Mouse (Mus musculus) kidney, adult 2 months (tissue): ENCODE measurements at regions not wholly inside any gene's neighbourhood (a gene's known extent, or its start where the extent isn't known, plus 50 kb on each side); places are given as distances from the start of the nearest gene placed in this dataset.

Experiments used
- CTCF ChIP-seq: fragments of 200-500 bp; conservative IDR thresholded peaks from 2 replicates; pipeline ENCODE4 v1.5.1; 2011; ENCODE audit warnings: low read depth, mild to moderate bottlenecking, control low read depth, low read length, moderate library complexity, mixed read lengths; ENCODE audit not compliant: insufficient read depth, insufficient read length
- POLR2A ChIP-seq: fragments of 200-500 bp; IDR thresholded peaks from one replicate; pipeline ENCODE4 v1.6.1; 2011; ENCODE audit warnings: low read depth, low read length, control low read depth

- TF ChIP-seq CTCF (no peak), POLR2A (no peak)
These were observed 151.5 kb upstream of the Zc3h12a start for GRCm38 (mm10) chr4:125279165-125279564.
